In the genomic region with DNA sequence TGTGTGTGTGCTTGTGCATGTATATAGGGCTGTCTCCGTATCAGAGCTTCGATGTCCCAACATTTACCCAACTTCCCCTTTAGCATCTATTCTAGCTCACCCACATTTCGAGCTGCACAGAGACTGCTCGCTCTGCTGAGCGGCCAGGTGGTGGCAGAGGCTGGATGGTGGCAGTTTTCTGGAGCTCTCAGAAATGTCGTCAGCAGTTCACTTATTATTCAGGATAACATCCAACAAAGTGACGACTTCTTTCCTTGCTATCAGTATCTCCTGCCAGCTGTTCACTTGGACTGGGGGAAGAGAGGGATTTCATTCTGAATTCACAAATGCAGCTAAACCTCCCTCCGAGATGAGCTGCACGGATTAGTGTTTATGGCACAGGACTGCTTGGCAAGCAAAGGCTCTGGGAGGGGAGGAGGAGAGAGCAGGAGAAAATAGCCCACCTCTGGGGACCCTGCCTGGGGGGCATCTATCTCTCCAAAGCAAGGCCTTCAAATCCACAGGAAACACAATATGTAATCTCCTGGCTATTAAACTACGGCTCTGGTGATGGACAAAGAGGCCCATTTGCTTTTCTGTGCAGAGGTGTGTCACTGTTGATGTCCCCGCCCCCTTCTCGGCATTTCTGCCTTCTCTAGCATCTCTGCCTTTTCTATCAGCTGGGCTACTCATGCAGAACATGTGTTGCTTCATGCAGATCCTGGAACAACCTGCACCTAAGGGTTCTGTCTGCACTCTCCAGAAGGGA, we compare ENCODE assay signal across 9 mouse cellular contexts.
A peak's percentile ranks its signal among the peaks of the same experiment; 100 is the strongest.
DNase-seq lines count a peak whose midpoint lies in the region; ATAC-seq and TF ChIP-seq lines count a peak whose summit lies in the region.
"Had no signal": no experiment of that assay in that cellular context is flagged by ENCODE, and none has a peak within 500 bp of the region (broad histone marks: within the 10 kb centered on the region; RNA-seq: fewer than 3 reads in every experiment).

No protein-coding gene starts in this region.

- peak; percentile 52 for TF ChIP-seq CTCF in forebrain, postnatal 0 days (IDR thresholded peaks at IDR 0.05; ENCODE audit: low read depth)

- no peak overlapping the region for H3K27ac ChIP-seq in embryonic facial prominence, embryonic 12.5 days
- peak overlapping the region; percentile 72 for H3K27ac ChIP-seq in forebrain, postnatal 0 days (ENCODE audit: low read depth, low read length)
- peak overlapping the region; percentile 88 for H3K27ac ChIP-seq in neural tube, embryonic 13.5 days (replicated peaks)
- no peak overlapping the region for H3K27ac ChIP-seq in heart, embryonic 12.5 days (ENCODE audit: poor library complexity, severe bottlenecking)
- no peak overlapping the region for H3K27ac ChIP-seq in intestine, embryonic 15.5 days
- H3K27ac ChIP-seq: limb, embryonic 12.5 days had no signal

- H3K4me2 ChIP-seq in embryonic facial prominence, embryonic 12.5 days (replicated peaks): peak overlapping the region; percentile 7; the same call in 1 of the 2 replicates
- peak overlapping the region; percentile 22 for H3K4me2 ChIP-seq in forebrain, postnatal 0 days (ENCODE audit: low read depth)
- H3K4me2 ChIP-seq in neural tube, embryonic 13.5 days: peak overlapping the region; percentile 24
- H3K4me2 ChIP-seq in heart, embryonic 12.5 days: no peak overlapping the region
- no peak overlapping the region for H3K4me2 ChIP-seq in intestine, embryonic 15.5 days (replicated peaks)
- H3K4me2 ChIP-seq: limb, embryonic 12.5 days had no signal

- no peaks in the 10 kb centered on the region for H3K36me3 ChIP-seq in embryonic facial prominence, embryonic 12.5 days
- no peaks in the 10 kb centered on the region for H3K36me3 ChIP-seq in forebrain, postnatal 0 days (ENCODE audit: insufficient read depth)
- no peaks in the 10 kb centered on the region for H3K36me3 ChIP-seq in neural tube, embryonic 13.5 days
- H3K36me3 ChIP-seq in heart, embryonic 12.5 days: no peaks in the 10 kb centered on the region
- H3K36me3 ChIP-seq in intestine, embryonic 15.5 days: no peaks in the 10 kb centered on the region
- H3K36me3 ChIP-seq: limb, embryonic 12.5 days had no signal

- no peaks in the 10 kb centered on the region for H3K9me3 ChIP-seq in embryonic facial prominence, embryonic 12.5 days
- no peaks in the 10 kb centered on the region for H3K9me3 ChIP-seq in forebrain, postnatal 0 days (ENCODE audit: low read length)
- no peaks in the 10 kb centered on the region for H3K9me3 ChIP-seq in neural tube, embryonic 13.5 days
- H3K9me3 ChIP-seq in heart, embryonic 12.5 days (replicated peaks): no peaks in the 10 kb centered on the region
- H3K9me3 ChIP-seq in intestine, embryonic 15.5 days: no peaks in the 10 kb centered on the region
- H3K9me3 ChIP-seq: limb, embryonic 12.5 days had no signal

- H3K4me1 ChIP-seq in embryonic facial prominence, embryonic 12.5 days: no peaks in the 10 kb centered on the region; the same call in 1 of the 2 replicates
- peaks cover 24% of the 10 kb centered on the region for H3K4me1 ChIP-seq in forebrain, postnatal 0 days (ENCODE audit: insufficient read depth)
- H3K4me1 ChIP-seq in neural tube, embryonic 13.5 days (replicated peaks): peaks cover 27% of the 10 kb centered on the region
- no peaks in the 10 kb centered on the region for H3K4me1 ChIP-seq in heart, embryonic 12.5 days (replicated peaks)
- no peaks in the 10 kb centered on the region for H3K4me1 ChIP-seq in intestine, embryonic 15.5 days (replicated peaks)

- no peak overlapping the region for H3K4me3 ChIP-seq in embryonic facial prominence, embryonic 12.5 days
- no peak overlapping the region for H3K4me3 ChIP-seq in forebrain, postnatal 0 days (ENCODE audit: low read depth, low read length)
- no peak overlapping the region for H3K4me3 ChIP-seq in neural tube, embryonic 13.5 days
- no peak overlapping the region for H3K4me3 ChIP-seq in heart, embryonic 12.5 days
- H3K4me3 ChIP-seq in intestine, embryonic 15.5 days (replicated peaks): no peak overlapping the region
- H3K4me3 ChIP-seq: limb, embryonic 12.5 days; myocyte had no signal

- no peaks in the 10 kb centered on the region for H3K27me3 ChIP-seq in embryonic facial prominence, embryonic 12.5 days
- no peaks in the 10 kb centered on the region for H3K27me3 ChIP-seq in forebrain, postnatal 0 days (ENCODE audit: insufficient read depth, low read length)
- H3K27me3 ChIP-seq in neural tube, embryonic 13.5 days: no peaks in the 10 kb centered on the region; the same call in 1 of the 2 replicates
- 0 out of 2 replicates have a peak, but pooled peaks cover 3% of the 10 kb centered on the region for H3K27me3 ChIP-seq in heart, embryonic 12.5 days (replicated peaks)
- H3K27me3 ChIP-seq in intestine, embryonic 15.5 days (replicated peaks): no peaks in the 10 kb centered on the region

- WGBS in embryonic facial prominence, embryonic 12.5 days: 34% methylated on average over 12 of the region's 12 CpGs
- 6% methylated on average over 12 of the region's 12 CpGs for WGBS in forebrain, postnatal 0 days
- WGBS in neural tube, embryonic 13.5 days: 27% methylated on average over 12 of the region's 12 CpGs
- WGBS in heart, embryonic 12.5 days: 57% methylated on average over 12 of the region's 12 CpGs
- WGBS in intestine, embryonic 15.5 days: 44% methylated on average over 12 of the region's 12 CpGs

- H3K9ac ChIP-seq in embryonic facial prominence, embryonic 12.5 days: no peak overlapping the region
- H3K9ac ChIP-seq in forebrain, postnatal 0 days: no peak overlapping the region
- 0 out of 2 replicates have a peak overlapping the region, but pooled peaks have one; percentile 41 for H3K9ac ChIP-seq in neural tube, embryonic 13.5 days
- no peak overlapping the region for H3K9ac ChIP-seq in heart, embryonic 12.5 days
- H3K9ac ChIP-seq in intestine, embryonic 15.5 days: no peak overlapping the region
- H3K9ac ChIP-seq: limb, embryonic 12.5 days had no signal

- ATAC-seq in embryonic facial prominence, embryonic 12.5 days (ENCODE audit: insufficient number of reproducible peaks, insufficient read depth, low FRiP score, low TSS enrichment): no peak
- peak; percentile 80 for ATAC-seq in forebrain, postnatal 0 days
- peak; percentile 56 for ATAC-seq in neural tube, embryonic 13.5 days (ENCODE audit: low read depth)
- ATAC-seq in heart, embryonic 12.5 days (ENCODE audit: insufficient number of reproducible peaks, low FRiP score): no peak
- no peak for ATAC-seq in intestine, embryonic 15.5 days

- DNase-seq in forebrain, postnatal 0 days: peak; percentile 75
- peak; percentile 39 to 82 for DNase-seq in layer of hippocampus, postnatal 14 days (ENCODE audit: low spot score in 2 of 2)
- DNase-seq in urinary bladder, postnatal 10 days (ENCODE audit: low spot score): no peak

Comparison
In these comparisons a context has a peak if more than half of its experiments do, and no peak if none do; other contexts are left out.
1. ATAC-seq: peak in forebrain, postnatal 0 days (single experiment) and neural tube, embryonic 13.5 days (single experiment); none in embryonic facial prominence, embryonic 12.5 days (single experiment), heart, embryonic 12.5 days (single experiment) and intestine, embryonic 15.5 days (single experiment).
2. H3K27ac ChIP-seq: peak in forebrain, postnatal 0 days (single experiment) and neural tube, embryonic 13.5 days (single experiment); none in embryonic facial prominence, embryonic 12.5 days (single experiment), heart, embryonic 12.5 days (single experiment) and intestine, embryonic 15.5 days (single experiment).
3. H3K4me2 ChIP-seq: peak in embryonic facial prominence, embryonic 12.5 days (single experiment), forebrain, postnatal 0 days (single experiment) and neural tube, embryonic 13.5 days (single experiment); none in heart, embryonic 12.5 days (single experiment) and intestine, embryonic 15.5 days (single experiment).